Mouse (Mus musculus): ENCODE measurements around the gene Minpp1. TPM values are rescaled to one million over a fixed set of nuclear protein-coding genes. Genes with fewer than 3 reads are reported as not detected.

Gene Minpp1
- polyA plus RNA-seq, 1 experiment, result 27.8 TPM

DNA sequence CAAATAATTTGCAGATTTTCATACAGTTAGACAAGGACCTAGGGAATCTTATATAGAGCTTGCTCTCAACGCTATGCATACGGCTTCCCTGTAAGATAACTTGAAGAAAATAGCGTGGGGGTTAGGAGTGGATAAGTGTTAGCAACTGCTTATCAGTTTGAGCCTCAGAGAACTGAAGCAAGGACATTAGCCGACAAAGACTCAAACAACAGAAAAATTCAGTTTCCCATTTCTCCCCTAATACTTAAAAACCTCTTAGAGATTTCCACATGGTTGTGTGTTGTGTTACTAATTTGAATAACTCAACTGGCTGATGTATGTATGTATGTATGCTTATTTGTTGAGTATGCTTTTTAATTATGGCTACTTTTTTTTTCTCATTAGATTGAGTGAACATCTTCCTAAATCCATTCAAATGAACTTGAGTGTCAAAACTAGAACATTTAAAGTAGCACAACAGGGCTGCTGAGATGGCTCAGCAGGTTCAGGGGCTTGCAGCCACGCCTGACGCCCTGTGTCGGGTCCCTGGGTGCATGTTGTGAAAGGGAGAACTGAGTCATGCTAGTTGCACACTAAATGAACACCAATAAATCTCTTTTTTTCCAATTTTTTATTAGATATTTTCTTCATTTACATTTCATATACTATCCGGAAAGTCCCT lies 2.2 kb downstream of the Minpp1 start:
- 77% methylated on average over 8 of the region's 8 CpGs for WGBS
- no peak for DNase-seq (ENCODE audit: low read depth, low spot score)

DNA sequence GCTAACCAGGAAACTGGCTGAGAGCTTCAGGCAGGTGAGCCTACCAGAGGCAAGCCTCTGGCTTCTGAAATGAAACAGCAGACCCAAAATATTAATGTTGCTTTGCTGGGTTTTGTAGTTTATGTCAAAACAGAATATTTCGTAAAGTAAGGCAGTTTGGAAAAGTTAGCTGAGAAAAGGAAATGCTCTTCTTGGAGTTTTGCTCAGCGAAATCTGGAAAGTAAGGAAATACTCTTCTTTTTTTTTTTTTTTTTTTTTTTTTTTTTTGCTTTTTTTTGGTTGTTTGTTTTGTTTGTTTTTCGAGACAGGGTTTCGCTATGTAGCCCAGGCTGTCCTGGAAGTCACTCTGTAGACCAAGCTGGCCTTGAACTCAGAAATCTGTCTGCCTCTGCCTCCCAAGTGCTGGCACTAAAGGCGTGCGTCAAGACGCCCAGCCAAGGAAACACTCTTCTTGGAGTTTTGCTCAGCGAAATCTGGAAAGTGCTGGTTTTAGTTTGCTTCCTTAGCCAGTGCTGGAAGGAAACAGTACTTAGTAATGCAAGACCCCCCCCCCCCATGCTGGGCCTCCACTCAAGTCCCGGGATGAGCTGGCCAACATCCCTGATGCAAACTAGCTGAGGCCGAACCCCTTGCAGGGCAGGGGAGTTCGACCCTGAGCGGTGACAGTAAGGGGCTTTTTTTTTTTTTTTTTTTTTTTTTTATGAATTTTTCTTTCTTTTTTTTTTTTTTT lies 3.8 kb downstream of the Minpp1 start:
- WGBS, result 90% methylated on average over 12 of the region's 12 CpGs

DNA sequence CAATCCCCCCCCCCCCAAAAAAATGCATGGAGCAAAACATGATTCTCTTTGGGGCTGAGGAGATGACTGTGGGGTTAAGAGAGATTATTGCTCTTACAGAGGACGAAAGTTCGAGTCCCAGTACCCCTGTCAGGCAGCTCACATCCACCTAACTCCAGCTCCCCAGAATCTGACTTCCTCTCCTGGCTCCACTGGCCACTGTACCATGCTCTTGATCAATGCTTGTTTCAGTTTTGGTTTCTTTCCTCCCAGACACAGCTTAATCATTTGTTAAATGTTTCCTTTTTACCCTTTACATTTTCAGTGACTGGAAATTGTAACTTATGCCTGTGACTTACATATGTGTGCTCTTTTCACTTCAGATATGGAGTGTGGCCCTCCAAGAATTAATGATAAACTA lies 5.4 kb downstream of the Minpp1 start:
- no peak for DNase-seq (ENCODE audit: low read depth, low spot score)
- 76% methylated on average over 2 of the region's 2 CpGs for WGBS

More for the DNA sequence above, 3.8 kb downstream of the Minpp1 start:
- no peak for DNase-seq (ENCODE audit: low read depth, low spot score)

DNA sequence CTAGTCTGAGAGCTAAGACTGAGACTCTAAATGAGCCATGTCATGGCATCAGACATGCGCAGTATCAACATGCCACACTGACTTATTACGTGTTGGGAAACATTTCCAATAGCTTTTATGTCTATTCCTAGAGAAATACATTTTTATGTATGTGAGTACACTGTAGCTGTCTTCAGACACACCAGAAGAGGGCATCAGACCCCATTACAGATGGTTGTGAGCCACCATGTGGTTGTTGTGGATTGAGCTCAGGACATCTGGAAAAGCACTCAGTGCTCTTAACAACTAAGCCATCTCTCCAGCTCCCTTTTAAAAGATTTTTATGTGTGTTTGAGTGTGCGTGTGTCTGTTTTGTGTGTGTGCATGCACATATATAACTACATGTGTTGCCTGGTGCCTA lies 6.8 kb downstream of the Minpp1 start:
- 95% methylated on average over 3 of the region's 3 CpGs for WGBS
- no peak for DNase-seq (ENCODE audit: low read depth, low spot score)

DNA sequence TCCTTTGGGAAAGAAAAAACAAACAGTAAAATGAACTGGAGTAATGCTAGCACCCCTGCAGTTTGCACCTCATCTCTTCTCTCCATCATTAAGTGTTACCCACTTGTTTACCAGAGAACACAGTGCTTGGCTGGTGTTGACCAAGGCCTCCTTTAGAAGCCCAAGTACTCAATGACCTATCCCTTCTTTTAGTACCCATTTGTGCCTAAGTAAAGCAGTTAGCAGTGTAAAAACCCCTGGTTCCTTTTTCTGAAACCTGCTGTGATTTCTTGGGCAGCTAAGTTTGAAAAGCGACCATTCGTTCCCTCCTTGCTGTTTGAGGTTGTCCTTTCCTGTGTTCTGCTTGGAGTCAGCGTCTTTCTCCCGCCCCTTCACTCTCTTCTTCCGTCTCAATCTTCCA lies 7.4 kb downstream of the Minpp1 start:
- DNase-seq (ENCODE audit: low read depth, low spot score), result no peak
- 89% methylated on average over 5 of the region's 5 CpGs for WGBS

DNA sequence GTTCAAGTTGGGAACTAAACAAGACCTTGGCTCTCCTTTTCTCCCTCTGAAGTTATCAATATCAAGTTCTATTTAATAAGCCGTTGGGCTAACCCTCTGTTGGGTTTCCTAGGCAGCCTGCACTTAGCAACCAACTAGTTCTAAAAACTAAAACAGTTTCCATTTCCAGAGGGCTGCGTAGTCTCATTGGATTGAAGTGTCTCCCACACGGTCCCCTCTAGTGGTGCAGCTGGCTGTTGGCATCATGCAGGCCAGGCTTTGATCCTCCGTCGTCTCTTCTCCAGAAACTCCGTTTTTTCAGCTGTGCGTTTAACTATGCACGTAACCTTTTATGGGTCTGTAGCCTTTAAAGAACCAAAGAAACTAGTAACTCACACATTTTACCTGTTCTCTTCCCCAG lies 7.9 kb downstream of the Minpp1 start:
- DNase-seq (ENCODE audit: low read depth, low spot score), result no peak
- 71% methylated on average over 8 of the region's 8 CpGs for WGBS

DNA sequence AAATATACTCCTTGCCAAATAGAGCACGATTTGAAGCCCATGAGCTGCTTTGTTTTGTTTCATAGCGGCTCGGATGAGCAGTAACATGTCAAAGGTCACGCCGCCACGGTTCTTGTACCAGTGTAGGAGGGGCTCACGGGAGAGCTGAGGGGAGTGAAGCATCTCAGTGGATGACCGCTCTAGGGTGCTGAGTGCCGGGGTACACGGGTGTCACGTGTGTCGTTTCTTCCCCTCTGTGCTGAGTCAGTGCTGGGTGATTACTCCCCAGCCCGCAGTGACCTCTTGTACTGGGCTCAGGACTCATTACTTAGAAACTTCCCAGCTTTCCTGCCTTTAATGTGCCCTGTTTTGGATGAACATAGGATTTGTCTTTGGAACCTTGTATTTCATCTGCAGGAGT lies 9.0 kb downstream of the Minpp1 start:
- DNase-seq (ENCODE audit: low read depth, low spot score), result no peak
- WGBS, result 89% methylated on average over 13 of the region's 13 CpGs

DNA sequence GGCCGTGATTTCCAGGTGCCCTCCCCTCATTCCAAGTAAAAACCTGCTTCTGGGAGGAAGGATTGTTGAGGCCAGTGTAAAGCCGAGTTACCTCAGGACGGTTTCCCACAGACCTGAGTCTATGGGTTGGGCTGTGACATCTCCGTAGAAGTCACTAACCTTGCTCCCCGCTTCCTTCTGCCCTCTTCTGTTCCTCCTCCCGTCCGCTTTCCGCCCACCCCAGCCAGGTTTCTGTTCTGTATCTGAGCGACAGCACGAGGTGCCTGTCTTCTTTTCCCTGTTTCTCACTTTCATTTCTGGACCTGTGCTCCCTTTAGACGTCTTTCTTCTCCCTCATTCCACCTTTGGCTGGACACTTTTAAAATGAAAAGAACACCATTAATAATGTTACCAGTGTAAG lies 9.5 kb downstream of the Minpp1 start:
- 85% methylated on average over 11 of the region's 11 CpGs for WGBS
- no peak for DNase-seq (ENCODE audit: low read depth, low spot score)

DNA sequence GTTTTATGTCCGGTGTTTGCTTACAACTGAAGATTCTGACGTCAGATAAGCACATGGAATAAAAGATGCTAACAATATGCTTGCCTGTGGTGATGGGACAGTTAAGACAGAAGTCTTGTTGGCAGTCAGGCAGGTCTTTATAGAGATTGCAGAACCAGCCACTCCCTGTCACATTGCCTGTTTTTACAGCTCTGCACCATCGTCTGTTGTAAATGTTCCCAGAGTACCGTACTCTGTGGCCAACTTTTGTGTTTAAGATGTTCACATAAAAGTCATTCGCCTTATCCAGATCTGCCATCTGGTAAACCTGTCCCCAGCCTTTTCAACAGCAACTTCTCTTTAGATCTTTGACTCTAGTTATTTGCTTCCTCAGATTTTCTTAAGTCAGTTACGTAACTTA lies 11.8 kb downstream of the Minpp1 start:
- peak; percentile 68 for DNase-seq (ENCODE audit: low read depth, low spot score)
- WGBS, result 27% methylated on average over 6 of the region's 6 CpGs

DNA sequence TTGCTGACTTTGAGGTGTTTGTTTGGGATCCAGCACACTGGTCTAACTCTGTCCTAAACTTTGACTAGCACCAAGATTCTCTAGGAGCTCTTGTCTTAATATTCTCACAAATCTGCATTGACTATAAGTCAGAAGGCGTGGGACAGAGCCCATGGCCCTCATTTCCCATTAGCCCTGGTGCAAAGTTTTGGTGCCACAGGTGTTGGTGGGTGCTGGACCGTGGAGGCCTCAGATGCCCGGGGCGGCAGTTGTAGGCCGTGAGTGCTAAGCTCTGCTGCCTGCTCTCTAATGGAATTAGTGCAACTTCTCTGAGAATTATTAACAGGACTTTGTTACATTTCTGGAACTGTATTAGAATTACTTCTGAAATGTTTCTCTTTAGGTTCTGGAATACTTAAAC lies 12.4 kb downstream of the Minpp1 start:
- WGBS, result 89% methylated on average over 5 of the region's 5 CpGs

DNA sequence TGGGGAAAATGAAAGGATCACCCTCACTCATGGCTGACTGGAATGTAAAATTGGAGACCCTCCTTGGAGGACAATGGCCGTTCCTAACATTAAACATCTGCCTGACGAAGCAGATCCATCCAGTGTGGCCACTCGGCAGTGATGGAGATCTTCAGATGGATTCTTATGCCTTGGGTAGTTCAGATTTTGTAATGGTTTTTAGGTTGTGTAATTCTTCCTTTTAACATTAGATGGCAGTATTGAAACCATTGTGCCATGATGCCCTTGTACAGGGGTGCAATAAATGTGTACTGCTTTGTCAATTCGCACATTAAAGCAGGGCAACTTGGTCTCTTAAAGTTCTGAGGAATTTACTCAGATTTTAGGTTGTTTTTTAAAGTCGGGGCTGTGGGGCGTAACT lies 15.8 kb downstream of the Minpp1 start:
- no peak for DNase-seq (ENCODE audit: low read depth, low spot score)
- 49% methylated on average over 6 of the region's 6 CpGs for WGBS

More for the DNA sequence above, 12.4 kb downstream of the Minpp1 start:
- no peak for DNase-seq (ENCODE audit: low read depth, low spot score)

DNA sequence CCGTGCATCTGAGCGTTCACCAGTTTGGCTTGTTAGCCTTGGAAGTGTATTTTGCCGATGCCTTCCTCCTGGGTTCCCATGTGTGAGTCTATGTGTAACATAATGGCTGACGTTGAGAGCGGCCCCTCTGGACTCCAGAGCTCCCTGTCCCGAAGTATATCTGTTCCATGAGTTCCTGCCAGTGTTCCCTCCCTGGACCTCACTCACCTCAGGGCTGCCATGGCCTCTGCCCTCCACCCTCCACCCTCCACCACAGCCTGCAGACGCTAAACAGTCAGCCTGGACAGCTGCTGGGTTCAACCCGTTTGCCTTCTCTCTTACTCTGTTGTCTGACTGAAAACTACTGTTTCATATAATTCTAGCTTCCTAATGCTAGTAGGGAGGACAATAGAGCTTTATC lies 20.5 kb downstream of the Minpp1 start:
- no peak for DNase-seq (ENCODE audit: low read depth, low spot score)
- 85% methylated on average over 8 of the region's 8 CpGs for WGBS

DNA sequence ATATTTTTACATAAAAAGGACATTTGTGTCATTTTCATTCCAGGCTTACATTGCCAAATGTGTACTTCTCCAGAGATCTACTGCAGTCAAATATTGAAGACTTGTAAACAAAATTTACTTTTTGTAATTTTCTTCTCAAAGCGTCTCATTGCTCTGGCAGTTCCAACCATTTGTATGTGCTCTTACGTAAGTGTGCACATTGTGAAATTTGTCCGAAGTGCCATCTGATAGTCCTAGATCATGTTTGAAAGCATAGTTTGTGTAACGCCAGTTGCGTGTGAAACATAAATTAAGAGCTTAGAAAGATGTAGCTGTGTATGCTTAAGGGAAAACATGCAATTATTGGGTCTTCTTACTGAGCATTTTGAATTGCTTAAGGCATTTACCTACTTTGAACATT lies 20.9 kb downstream of the Minpp1 start:
- 77% methylated on average over 5 of the region's 5 CpGs for WGBS
- no peak for DNase-seq (ENCODE audit: low read depth, low spot score)

DNA sequence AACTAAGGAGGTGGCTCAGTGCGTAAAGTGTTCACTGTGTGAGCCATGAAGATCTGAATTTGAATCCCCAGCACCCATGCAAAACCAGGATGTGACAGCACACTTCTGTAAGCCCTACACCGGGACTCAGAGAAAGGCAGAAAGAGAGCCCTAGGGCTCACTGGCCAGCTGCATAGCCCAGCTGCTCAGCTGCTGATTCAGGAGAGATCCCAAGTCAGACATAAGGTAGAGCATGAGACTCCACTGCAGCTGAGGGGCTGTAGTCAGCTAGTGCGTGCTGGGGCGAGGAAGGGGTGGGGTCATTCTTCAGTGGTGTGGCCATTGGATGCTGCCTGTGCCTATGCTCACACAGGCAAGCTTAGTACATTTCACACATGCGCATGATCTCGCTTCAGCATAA lies 21.5 kb downstream of the Minpp1 start:
- DNase-seq (ENCODE audit: low read depth, low spot score), result no peak
- 68% methylated on average over 6 of the region's 6 CpGs for WGBS

DNA sequence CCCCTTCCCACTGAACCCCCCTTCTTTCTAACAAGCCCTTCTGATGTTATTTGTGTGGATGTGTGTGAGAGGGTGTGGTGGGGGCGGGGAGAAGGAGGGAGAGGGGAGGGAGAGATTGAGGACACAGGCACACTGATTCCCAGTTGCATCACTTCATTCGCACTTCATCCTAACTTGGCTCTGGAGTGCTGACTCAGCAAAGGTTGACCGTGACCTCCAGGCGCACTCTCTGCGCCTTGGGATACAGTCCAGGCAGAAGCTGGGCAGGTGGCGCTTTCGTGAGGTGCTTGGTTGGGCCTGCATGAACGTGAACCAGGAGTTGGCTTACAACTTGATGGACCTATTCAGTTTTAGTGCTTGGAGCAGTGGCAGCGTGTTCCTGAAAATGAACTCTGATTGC lies 22.0 kb downstream of the Minpp1 start:
- DNase-seq (ENCODE audit: low read depth, low spot score), result no peak
- WGBS, result 34% methylated on average over 9 of the region's 9 CpGs

DNA sequence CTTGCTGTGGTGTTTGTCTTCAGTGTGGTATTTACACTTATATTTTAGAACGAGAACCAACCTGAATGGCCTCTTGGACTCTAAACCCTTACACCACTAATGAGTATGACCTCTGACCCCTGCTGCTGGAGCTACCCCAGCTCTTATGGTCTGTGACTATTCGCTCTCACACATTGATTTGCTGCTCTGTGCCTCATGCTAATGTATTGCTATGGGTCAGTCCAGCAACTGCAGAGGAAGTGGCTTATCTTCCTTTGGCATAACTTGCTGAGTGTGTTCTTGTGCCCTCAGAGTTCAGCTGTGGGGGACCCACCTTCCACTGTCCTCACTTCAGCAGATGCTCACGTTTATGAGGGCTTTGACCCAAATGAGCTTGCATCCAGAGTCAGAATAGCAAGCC lies 24.7 kb downstream of the Minpp1 start:
- no peak for DNase-seq (ENCODE audit: low read depth, low spot score)
- WGBS, result 35% methylated on average over 3 of the region's 3 CpGs

DNA sequence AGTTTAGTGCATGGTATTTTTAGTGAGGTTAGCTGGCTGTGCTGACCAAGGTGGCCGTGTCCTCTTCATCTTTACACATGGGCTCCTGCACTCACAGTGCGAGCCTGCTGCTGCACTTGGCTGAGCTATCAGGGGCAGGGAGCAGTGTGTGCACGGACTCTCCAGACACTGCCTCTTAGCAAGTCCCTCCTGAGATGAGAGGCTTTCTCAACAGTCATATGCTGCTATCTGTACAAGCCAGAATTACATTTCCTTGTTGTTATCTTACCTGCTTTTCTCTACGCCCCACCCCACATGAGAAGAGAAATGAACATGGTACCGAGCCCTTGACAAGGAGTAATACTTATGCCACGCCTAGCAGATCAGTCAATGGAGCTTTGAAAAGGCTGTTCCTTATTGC lies 25.4 kb downstream of the Minpp1 start:
- DNase-seq (ENCODE audit: low read depth, low spot score), result no peak
- 32% methylated on average over 6 of the region's 6 CpGs for WGBS

DNA sequence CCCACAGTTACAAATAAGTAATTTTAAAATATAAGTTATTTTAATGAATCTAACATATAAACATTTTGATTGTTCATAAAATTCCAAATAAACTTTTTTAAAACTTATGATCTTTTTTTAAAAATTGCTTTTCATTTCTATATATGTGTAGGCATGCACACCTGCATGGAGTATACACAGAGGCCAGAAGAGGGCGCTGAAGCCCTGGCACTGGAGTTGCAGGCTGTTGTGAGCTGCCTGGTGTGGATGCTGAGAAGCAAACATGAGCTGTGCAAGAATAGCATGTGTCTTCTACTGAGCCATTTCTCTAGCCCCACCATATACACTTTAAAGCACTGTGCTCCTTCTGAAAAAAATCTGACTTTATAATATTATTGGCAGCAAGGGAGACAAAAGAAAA lies 26.9 kb downstream of the Minpp1 start:
- WGBS, result 39% methylated on average over 1 of the region's 1 CpGs
- no peak for DNase-seq (ENCODE audit: low read depth, low spot score)

DNA sequence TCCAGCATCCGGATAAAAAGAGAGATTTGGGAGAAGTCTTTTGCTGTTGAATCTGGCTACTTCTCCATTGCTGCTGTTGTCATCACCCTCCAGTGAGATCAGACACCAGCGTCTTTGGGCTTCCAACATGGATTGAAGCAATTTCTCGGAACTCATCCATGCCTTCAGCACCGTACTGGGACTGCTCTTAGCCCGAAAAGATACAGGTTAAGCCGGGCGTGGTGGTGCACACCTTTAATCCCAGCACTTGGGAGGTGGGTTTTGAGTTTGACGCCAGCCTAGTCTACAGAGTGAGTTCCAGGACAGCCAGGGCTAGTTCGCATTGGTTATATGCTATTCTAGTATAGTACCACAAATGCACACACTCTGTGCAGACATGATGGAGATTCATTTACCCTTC lies 31.0 kb downstream of the Minpp1 start:
- DNase-seq (ENCODE audit: low read depth, low spot score), result no peak
- WGBS, result 99% methylated on average over 9 of the region's 9 CpGs

DNA sequence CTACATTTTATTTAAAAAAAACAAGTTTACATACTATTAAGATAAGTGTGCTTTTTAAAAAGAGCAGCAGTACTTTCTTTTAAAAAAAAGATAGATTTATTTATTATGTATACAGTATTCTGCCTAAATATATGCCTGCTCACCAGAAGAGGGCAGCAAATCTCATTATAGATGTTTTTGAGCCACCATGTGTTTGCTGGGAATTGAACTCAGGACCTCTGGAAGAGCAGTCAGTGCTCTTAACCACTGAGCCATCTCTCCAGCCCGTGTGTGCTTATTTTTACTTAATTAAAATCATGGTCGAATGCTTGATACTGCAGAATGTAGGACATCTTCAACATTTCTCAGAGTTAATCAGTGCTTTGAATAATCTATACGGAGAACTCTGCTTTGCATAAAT lies 35.9 kb downstream of the Minpp1 start:
- DNase-seq (ENCODE audit: low read depth, low spot score), result no peak
- 85% methylated on average over 3 of the region's 3 CpGs for WGBS

DNA sequence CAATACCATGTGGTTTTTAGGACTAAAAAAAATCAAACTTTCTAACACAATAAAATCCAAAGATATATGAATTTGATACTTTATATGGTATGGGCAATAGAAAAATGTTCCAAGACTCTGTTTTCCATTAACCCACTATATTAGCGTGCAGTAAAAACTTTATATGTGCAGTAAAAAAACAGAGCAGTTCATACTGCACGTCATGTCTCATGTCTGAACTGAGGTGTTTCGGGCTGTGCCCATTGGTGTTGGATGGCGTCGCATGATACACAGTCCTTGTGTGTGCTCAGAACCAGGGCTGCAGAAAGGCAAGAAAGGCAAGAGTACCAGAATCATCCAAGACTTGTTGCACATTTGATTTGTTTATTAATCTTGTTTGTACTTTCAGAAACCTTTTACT lies 36.7 kb downstream of the Minpp1 start:
- WGBS, result 45% methylated on average over 5 of the region's 5 CpGs
- DNase-seq (ENCODE audit: low read depth, low spot score), result no peak
